Mouse (Mus musculus): Measurements from ENCODE around the gene BC051665.

Gene BC051665

GRCm38 (mm10) chr13:60786264-60786663 lies at the start of gene BC051665:
Gene BC051665, minus strand, starts transcription at chr13:60786364.
- in situ Hi-C loops (cut with MseI, MboI): no loop called here

DNA sequence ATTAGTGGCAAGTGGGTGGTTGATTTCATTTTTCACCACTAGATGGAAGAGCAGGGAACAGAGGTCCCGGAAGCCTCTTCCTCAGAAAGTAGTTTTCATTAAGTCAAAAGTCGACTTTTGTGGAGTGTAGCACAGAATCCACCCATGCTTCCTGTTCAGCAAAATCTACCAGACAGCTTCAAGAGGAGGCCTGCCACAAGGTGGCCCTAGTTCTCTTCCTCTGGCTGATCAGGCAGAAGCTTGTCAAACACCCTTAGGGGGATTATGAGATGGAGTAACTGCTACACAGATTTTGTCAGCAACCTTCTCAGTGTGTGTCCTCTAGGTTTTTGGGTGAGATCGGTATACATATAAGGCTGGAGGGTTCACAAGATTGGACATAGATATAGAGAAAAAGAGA lies 39.9 kb upstream of the BC051665 start:
- in situ Hi-C loops (cut with MseI, MboI): no loop called here

DNA sequence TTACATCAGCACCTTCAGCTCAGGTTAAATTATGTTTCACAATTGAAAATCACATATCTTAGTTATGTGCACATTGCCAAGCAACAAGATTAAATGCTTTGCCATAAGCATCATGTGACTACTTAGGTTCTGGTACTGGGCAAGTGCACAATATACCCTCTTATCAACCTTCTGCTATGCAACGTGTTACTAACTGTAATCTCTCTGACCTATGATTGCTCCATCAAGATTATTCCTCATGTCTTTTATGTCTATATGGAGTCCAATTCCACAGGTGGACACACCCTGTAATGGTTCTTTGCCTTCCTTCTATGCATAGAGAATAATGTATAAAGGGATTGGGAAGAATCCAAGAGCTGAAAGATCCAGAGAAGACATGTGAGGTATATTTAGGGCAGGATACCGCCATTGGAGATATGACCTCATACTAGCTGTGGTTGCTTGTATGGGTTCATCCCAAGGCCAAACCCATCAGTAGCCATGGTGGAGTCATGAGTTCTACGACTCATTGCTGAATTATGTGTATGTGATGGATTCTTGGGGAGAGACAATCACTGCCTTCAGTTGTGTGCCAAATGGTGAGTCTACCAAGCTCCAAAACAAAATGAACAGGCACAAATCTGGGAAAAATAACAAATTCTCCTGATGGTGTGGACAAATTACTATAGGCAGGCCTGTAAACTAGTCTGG lies 34.5 kb upstream of the BC051665 start:
- in situ Hi-C loops (cut with MseI, MboI): no loop called here

- in situ Hi-C loops (cut with MseI, MboI): loop anchor here in 1 of 2 experiments (5.0 kb wide), 1 partner anchor 62 kb away; no protein-coding TSS in a partner anchor
Measured at GRCm38 (mm10) chr13:60819469-60819868, 33.3 kb upstream of the BC051665 start.

- in situ Hi-C loops (cut with MseI, MboI): loop anchor here in 1 of 2 experiments (5.0 kb wide), 1 partner anchor 51 kb away; no protein-coding TSS in a partner anchor
Measured at GRCm38 (mm10) chr13:60813722-60814121, 27.6 kb upstream of the BC051665 start.

DNA sequence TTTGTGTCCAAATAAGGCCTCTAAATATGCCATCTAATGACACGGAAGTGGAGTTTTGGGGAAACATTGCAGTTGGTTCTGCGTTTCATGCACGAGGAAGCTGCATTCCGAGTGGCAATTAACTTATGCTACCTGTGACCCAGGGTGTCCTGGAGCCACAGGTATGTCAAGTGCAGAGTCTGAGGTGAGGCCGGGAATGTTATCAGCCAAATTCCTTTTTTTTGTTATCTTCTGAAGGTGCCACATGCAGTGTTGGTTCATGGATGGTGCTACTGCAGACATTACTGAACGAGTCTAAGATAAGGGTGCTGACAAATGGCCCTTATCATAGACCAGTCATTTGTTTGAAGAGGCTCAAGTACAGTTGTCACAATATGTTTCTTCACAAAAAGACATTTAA lies 26.6 kb upstream of the BC051665 start:
- in situ Hi-C loops (cut with MseI, MboI): loop anchor here in 1 of 2 experiments (5.0 kb wide), 1 partner anchor 50 kb away; no protein-coding TSS in a partner anchor

DNA sequence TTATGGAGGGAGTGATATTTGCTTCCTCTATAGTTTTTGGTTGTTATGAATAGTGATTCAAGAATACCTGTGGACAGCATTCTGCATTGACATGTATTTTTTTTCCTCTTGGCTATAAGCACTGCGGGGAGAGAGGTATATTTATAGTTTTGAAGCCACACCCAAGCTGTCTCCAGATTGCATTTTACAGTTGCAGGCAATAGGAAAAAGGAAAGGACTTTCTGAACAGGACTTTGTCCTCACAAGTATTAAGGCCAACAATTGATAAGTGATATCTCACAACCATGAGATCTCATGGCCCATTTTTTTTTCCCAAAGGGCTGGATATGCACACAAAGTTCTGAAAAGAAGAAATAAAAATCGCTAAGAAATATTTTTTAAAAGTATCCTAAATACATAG lies 23.5 kb upstream of the BC051665 start:
- in situ Hi-C loops (cut with MseI, MboI): loop anchor here in 1 of 2 experiments (5.0 kb wide), 1 partner anchor 47 kb away; no protein-coding TSS in a partner anchor

DNA sequence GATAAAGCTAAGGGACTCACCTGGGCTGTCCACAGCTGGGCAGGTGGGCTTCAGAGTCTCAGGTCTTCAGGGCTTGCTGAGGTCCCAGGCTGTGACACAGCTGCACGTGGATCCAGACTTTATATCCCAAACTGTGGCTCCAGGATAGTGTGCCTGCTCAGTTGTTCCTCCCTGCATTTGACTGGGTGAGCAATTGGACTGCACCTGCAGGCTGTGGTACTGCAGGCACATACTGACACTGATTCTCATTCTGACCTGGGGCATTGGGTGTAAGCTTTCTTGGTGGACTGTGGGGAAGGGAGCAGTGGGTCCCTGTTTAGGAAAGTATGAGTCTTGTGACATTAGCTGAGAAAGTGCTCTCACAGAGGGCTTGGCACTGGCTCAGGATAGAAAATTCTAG lies 16.6 kb upstream of the BC051665 start, which contains the start of gene Ctsll3:
Gene Ctsll3 (minus strand): TSS at position 101 of the 400 bp plus-strand sequence.
- in situ Hi-C loops (cut with MseI, MboI): no loop called here

- in situ Hi-C loops (cut with MseI, MboI): no loop called here
Measured at GRCm38 (mm10) chr13:60789466-60789865, 3.3 kb upstream of the BC051665 start.

DNA sequence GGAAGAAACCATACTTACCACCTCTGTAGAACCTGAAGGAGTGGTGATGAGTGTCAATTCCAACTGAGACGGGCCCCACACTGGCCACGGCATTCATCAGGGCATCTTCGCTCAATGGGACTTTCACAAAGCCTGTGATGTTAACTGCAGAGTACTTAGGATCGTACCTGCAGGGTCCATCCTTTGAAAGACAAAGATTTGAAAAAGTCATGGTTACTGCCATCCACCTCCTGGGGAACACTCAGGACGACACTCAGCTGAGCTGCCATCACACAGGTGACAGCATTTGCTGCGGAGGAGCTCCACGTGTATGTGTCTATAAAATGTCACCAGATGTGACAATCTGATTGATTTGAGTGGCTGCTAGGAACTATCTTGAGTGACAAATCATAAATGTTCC lies 2.9 kb downstream of the BC051665 start:
- in situ Hi-C loops (cut with MseI, MboI): no loop called here

- in situ Hi-C loops (cut with MseI, MboI): no loop called here
Measured at GRCm38 (mm10) chr13:60780534-60780933, 5.6 kb downstream of the BC051665 start.

GRCm38 (mm10) chr13:60761161-60761560 lies 25.0 kb downstream of the BC051665 start:
- in situ Hi-C loops (cut with MseI, MboI): loop anchor here in 1 of 2 experiments (5.0 kb wide), 1 partner anchor 51 kb away; no protein-coding TSS in a partner anchor

DNA sequence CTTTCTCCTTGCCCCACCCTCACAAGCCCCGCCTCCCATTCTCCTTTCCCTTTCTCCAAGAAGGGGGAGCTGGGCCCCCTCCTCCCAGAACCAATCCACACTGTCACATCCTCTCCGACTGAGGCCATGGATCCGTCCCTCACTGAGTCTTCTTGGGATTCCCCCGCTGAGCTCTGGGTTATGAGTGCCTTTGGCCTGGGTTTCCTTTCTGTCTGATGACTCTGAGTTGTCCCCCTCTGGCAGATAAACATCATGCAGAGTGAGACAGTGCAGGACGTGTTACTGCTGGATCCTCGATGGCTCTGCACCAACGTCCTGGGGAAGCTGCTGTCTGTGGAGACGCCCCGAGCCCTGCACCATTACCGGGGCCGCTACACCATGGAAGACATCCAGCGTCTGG lies 25.8 kb downstream of the BC051665 start:
- in situ Hi-C loops (cut with MseI, MboI): loop anchor here in 1 of 2 experiments (5.0 kb wide), 1 partner anchor 52 kb away; no protein-coding TSS in a partner anchor

GRCm38 (mm10) chr13:60759136-60759535 lies 27.0 kb downstream of the BC051665 start:
- in situ Hi-C loops (cut with MseI, MboI): loop anchor here in 1 of 2 experiments (5.0 kb wide), 1 partner anchor 58 kb away; no protein-coding TSS in a partner anchor

- in situ Hi-C loops (cut with MseI, MboI): loop anchor here in 1 of 2 experiments (5.0 kb wide), 1 partner anchor 60 kb away; no protein-coding TSS in a partner anchor
Measured at GRCm38 (mm10) chr13:60757292-60757691, 28.9 kb downstream of the BC051665 start.

GRCm38 (mm10) chr13:60755251-60755650 lies 30.9 kb downstream of the BC051665 start:
- in situ Hi-C loops (cut with MseI, MboI): loop anchor here in 1 of 2 experiments (5.0 kb wide), 1 partner anchor 62 kb away; no protein-coding TSS in a partner anchor

- in situ Hi-C loops (cut with MseI, MboI): no loop called here
Measured at GRCm38 (mm10) chr13:60753216-60753615, 32.9 kb downstream of the BC051665 start.

DNA sequence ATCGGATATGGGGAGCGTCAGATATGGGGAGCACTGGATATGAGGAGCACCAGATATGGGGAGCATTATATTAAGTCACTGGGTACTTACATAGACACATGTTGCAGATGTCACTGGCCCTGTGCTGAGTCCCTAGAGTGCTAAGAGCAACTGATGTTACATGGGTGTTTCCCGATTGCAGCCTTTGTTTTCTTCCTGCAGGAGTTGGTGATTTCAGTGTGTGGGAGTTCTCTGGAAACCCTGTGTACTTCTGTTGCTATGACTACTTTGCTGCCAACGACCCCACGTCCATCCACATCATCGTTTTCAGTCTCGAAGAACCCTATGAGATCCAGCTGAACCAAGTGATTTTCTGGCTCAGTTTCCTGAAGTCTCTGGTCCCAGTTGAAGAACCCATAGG lies 35.2 kb downstream of the BC051665 start:
- in situ Hi-C loops (cut with MseI, MboI): no loop called here

- in situ Hi-C loops (cut with MseI, MboI): loop anchor here in 1 of 2 experiments (10.0 kb wide), 1 partner anchor 144 kb away; the partner anchor contains the start of gene Dapk1
Measured at GRCm38 (mm10) chr13:60748556-60748955, 37.6 kb downstream of the BC051665 start.

GRCm38 (mm10) chr13:60747201-60747600 lies 39.0 kb downstream of the BC051665 start:
- in situ Hi-C loops (cut with MseI, MboI): loop anchor here in 1 of 2 experiments (10.0 kb wide), 1 partner anchor 142 kb away; the partner anchor contains the start of gene Dapk1

DNA sequence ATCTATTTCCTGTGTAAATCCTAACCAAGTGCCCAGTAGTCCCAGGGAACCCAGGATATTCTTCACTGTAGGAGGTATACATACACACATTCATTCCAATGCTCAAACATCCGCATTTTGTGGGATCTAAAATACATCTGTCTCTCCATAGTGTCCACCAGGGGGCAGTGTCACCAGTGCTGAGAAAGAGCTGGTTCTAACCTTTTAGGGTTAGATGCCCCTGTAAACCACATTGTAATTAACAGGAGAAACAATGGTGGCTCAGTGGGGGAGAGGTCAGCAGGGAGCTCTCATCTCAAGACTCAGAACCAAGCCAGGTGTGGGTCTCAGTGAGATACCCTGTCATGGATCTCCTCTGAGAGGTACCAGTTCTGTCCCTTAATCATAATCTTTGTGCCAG lies 39.9 kb downstream of the BC051665 start:
- in situ Hi-C loops (cut with MseI, MboI): loop anchor here in 1 of 2 experiments (10.0 kb wide), 1 partner anchor 141 kb away; the partner anchor contains the start of gene Dapk1

GRCm38 (mm10) chr13:60745358-60745757 lies 40.8 kb downstream of the BC051665 start:
- in situ Hi-C loops (cut with MseI, MboI): loop anchor here in 1 of 2 experiments (10.0 kb wide), 1 partner anchor 141 kb away; the partner anchor contains the start of gene Dapk1

Data from mouse trophoblast stem cell (cell line).